Mouse (Mus musculus): ENCODE results near the gene Galm.
"Not testable (repeated sequence)": the region's sequence is repeated elsewhere in the genome, so short reads cannot be mapped to it uniquely, and the experiment has no call there.

Gene Galm

GRCm38 (mm10) chr17:80165741-80166140 is 38.5 kb downstream of the Galm start:
- DNase-seq (ENCODE audit: low read depth) = no peak

DNA sequence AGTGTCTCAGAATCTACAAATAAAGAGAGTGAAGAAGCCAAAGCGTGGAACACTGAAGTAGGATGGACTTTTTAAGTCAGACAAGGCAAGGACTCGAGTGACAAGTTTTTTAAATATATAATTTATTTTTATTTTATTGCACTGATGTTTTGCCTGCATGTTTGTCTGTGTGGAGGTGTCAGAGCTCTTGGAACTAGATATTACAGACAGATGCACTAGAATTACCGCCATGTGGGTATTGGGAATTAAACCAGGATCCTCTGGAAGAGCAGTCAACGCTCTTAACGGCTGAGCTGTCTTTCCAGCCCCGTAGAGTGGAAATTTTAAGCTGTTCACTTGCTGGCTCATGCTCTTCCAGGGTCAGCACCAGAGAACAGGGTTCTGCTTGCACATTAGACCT is 39.1 kb downstream of the Galm start:
- no peak for DNase-seq (ENCODE audit: low read depth)

DNA sequence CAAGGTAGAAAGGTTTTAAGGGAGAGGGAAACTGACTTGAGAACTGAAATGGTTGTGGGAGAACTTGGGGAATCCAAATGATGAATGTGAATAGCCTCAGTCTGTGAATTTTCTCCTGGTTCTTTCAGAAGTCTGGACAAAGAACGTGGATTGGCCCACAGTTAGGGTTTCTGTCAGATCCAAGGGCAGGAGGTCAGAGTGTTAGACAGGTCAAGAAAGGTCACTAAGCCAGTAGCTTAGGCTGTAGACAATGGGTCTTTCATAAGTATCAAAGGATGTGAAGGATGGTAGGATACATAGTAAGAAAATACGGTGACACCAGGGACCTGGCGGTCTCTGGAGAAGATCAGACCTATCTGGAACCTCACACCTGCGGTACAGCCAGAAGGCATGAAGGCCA is 40.2 kb downstream of the Galm start:
- DNase-seq (ENCODE audit: low read depth) = no peak

GRCm38 (mm10) chr17:80167851-80168251 is 40.6 kb downstream of the Galm start:
- no peak for DNase-seq (ENCODE audit: low read depth)

DNA sequence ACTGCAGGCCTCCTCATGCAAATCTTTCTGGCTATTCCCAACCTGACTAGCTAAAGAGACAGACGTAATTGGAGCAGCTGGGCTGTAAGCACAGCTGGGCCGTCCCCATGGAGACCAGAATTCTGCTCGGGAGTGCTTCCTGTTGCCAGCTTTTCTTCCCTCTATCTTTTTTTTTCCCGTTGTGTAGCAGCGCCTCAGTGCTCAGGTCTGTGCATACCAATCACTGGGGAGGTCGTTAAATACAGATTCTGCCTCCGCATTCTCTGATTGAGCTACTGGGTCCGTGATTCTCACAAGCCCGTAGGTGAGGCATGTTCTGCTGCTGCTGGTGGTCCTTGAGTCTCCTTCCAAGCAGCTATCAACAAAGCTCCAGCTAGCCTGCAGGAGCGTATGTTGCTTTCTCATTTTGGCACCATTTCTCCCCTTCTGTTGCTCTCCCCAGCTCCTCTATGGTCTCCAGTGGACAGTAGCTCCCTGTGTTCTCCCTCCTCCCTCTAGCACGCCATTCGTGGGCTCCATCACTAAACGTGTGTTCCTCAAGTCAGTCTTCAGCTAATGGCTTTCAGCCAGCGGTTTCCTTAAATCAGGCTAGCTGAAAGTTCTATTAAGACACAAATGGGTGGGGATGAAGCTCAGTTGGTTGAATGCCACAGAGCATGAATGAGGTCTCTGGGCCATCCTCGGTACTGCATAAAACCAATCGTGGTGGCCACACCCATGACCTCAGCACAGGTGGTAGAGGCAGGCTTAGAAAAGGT is 41.3 kb downstream of the Galm start:
- no peak for DNase-seq (ENCODE audit: low read depth)

DNA sequence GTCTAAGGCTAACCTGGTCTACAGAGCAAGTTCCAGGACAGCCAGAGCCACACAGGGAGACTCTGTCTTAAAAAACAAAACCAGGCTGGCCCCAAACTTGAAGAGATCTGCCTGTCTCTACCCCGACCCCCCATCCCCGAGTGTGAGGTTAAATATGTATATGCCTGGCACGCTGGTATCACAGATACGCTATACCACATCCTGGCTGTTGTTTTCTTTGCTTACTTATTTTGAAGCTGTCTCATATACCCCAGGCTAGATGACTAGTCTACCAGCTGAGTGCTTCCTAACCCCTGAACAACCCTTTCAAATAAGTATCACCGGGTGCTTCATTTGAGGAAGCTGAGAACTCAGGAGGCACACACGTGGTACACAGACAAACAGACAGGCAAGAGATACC is 42.5 kb downstream of the Galm start:
- peak; percentile 52 for DNase-seq (ENCODE audit: low read depth)

DNA sequence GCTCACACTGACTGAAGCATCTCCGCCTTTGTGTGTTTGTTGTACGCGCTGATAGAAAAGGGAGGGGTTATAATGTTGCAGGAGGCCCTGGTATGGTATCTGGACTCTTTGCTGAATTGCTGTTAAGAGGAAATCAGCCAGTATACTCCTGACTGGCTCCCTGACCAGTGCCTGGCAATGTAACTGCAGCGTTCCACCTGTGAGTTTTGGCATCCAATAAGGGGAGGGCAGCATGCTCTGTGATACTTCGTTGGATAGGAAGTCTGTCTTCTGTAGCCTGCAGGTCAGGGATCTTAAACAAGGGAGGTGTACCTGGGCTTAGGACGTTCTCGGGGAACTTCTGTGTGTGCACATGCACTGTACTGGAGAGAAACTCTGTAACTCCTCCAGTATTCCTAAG is 43.7 kb downstream of the Galm start:
- no peak for DNase-seq (ENCODE audit: low read depth)

- DNase-seq (ENCODE audit: low read depth) = no peak
Measured at GRCm38 (mm10) chr17:80171948-80172347, 44.7 kb downstream of the Galm start.

DNA sequence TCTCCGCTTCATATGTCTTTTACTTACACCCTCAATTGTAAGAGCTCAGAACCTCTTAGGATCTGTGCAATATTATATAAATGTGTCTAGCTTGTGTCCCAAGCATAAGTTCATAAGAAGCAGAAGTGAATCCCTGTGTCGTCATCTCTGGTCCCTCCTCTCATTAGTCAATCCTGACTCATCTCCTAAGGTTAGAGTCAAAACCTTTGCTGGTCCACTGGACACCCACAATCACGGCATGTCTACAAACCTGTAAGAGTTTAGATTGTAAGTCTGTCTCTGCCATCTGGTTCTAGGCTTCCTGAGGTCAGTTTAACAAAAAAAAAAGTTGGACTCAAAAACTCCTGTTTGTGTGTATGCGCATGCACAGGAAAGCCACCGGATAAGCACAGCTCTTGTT is 45.5 kb downstream of the Galm start:
- no peak for DNase-seq (ENCODE audit: low read depth)

DNA sequence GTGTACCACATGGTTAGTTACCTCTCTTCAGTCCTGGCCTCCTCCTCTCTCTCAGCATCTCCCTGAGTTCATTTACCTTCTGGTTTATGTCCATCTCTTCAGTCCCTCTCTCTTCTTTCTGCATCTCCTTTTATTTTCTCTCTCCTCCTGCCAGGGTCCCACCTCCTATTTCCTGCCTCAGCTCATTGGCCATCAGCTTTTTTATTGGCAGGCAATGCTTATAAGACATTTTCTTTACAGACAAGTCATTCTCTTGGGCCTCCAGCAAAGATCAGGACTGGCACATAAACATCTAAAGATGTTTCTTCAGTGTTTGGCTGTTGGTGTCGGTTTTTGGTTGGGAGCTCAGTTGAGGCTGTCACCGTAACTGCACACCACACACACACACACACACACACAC is 46.4 kb downstream of the Galm start:
- no peak for DNase-seq (ENCODE audit: low read depth)

- DNase-seq (ENCODE audit: low read depth) = peak; percentile 60
Measured at GRCm38 (mm10) chr17:80174146-80174545, 46.9 kb downstream of the Galm start.

- peak; percentile 64 for DNase-seq (ENCODE audit: low read depth)
Measured at GRCm38 (mm10) chr17:80174699-80175385, 47.6 kb downstream of the Galm start.

- peak; percentile 63 for DNase-seq (ENCODE audit: low read depth)
Measured at GRCm38 (mm10) chr17:80175386-80175739, 48.1 kb downstream of the Galm start.

GRCm38 (mm10) chr17:80175966-80176365 is 48.7 kb downstream of the Galm start:
- DNase-seq (ENCODE audit: low read depth) = no peak

GRCm38 (mm10) chr17:80178846-80179245 is 51.6 kb downstream of the Galm start:
- not testable (repeated sequence) for DNase-seq (ENCODE audit: low read depth)

DNA sequence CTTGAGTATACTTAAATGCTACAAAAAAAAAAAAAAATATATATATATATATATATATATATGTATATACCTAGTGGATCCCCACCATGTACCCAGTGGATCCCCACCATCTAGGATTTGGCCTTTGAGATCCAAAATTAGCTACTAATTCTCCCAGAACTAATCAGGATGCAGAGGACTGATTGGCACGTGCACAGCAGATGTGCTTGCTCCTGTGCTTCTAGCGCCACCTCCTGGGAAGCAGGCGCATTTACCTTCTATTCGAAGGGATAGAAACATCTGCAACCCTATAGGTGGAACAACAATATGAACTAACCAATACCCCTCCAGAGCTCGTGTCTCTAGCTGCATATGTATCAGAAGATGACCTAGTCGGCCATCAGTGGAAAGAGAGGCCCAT is 52.7 kb downstream of the Galm start:
- peak; percentile 84 for DNase-seq (ENCODE audit: low read depth)

- no peak for DNase-seq (ENCODE audit: low read depth)
Measured at GRCm38 (mm10) chr17:80180468-80180867, 53.2 kb downstream of the Galm start.

GRCm38 (mm10) chr17:80183615-80184014 is 56.3 kb downstream of the Galm start:
- DNase-seq (ENCODE audit: low read depth) = no peak

DNA sequence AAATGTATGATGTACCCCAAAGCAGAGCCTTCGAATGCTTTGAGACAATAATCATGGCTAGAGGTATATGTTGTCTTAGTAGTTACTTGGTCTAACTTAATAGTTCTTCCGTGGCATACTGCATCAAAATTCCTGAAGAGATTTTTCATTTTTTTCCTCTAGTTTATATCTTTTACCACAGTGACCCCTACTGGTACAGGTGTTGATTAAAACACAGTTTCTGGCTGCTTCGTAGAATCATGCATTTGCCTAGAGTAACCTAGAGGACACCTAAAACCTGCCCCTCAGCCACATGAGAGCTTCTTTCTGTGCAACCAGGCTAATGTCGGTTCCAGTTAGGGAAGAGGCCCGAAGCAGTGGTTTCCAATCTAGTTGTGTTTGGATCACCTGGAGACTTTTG is 65.8 kb downstream of the Galm start:
- peak; percentile 70 for DNase-seq (ENCODE audit: low read depth)

DNA sequence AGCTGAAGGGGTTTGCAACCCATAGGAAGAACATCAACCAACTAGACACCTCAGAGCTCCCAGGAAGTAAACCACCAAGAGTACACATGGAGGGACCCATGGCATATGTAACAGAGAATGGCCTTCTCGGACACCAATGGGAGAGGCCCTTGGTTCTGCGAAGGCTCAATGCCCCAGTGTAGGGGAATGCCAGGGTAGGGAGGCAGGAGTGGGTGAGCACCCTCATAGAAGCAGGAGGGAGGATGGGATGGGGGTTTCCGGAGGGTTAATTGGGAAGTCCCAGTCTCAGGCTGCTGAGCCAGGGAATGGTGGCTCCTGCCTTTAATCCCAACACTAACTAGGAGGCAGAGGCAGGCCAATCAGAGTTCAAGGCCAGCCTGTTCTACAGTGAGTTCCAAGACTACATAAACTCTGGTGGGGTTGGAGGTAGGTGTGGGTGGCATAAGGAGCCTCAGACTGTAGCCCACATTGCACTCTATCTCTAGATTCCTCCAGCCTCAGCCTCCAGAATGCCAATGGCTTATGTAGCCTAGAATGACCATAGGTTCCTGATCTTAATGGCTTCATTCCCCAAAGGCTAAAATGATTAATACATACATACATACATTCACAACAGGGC is 72.0 kb downstream of the Galm start:
- DNase-seq (ENCODE audit: low read depth) = no peak

- DNase-seq (ENCODE audit: low read depth) = no peak
Measured at GRCm38 (mm10) chr17:80205657-80206056, 78.4 kb downstream of the Galm start.

GRCm38 (mm10) chr17:80206301-80206670 is 79.0 kb downstream of the Galm start:
- no peak for DNase-seq (ENCODE audit: low read depth)
